Mouse (Mus musculus): ENCODE results near the gene Nme4.
"Not testable (repeated sequence)": the region's sequence is repeated elsewhere in the genome, so short reads cannot be mapped to it uniquely, and the experiment has no call there.

Gene Nme4

DNA sequence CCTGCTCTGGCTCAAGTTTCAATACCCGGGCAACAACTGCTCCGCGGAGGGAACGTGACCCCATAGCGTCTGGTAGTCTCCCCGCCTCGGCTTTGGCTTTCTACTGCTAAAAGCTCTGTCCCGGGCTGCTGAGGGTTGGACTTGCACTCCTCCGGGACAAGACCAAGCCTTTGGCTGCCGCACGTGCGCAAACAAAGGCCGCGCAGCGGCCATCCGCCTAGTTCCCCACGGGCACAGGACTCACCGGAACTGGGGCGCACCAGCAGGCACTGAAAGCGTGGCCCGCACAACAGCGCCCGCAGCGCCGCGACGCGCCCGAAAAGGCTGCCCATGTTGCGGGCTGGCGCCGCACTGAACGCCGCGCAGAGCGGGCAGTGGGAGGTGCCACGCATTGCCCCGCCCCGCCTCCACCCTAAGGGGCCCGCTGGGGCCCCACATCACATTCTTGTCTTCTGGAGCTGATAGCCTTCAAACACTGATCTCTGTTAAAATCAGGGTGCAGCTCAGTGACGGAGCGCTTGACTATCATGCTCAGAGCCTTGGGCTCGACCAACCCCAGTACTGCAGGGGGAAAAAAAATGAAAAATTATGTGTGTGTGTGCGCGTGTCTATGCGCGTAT, at the start of gene Nme4:
TSS of gene Nme4 (minus strand) at position 482 of the 620 bp plus-strand sequence.
- DNase-seq: peak in 1 of 2 experiments; percentile 53

DNA sequence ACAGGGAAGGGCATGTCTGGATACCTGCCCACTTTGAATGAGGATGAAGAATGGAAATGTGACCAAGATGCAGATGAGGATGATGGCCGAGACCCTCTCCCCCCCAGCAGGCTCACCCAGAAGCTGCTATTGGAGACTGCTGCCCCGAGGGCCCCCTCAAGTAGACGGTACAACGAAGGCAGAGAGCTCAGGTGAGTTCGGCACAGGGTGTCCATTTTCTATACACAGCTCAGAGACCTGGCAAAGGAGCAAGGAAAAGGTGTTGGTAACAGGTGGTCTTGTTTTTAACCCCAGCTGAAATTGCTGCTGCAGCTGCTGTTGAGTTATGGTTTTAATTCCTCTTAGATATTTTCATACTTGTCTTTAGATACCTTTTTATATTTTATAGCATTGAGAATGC, 48.0 kb upstream of the Nme4 start:
- no peak for DNase-seq

DNA sequence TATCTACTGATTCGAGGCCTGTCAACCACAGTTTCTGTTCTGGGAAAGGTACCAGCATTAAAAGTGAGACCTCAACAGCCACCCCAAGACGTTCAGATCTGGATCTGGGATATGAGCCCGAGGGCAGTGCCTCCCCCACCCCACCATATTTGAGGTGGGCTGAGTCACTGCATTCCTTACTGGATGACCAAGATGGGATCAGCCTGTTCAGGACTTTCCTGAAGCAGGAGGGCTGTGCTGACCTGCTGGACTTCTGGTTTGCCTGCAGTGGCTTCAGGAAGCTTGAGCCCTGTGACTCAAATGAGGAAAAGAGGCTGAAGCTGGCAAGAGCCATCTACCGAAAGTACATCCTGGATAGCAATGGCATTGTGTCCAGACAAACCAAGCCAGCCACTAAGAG, 47.4 kb upstream of the Nme4 start:
- no peak for DNase-seq

DNA sequence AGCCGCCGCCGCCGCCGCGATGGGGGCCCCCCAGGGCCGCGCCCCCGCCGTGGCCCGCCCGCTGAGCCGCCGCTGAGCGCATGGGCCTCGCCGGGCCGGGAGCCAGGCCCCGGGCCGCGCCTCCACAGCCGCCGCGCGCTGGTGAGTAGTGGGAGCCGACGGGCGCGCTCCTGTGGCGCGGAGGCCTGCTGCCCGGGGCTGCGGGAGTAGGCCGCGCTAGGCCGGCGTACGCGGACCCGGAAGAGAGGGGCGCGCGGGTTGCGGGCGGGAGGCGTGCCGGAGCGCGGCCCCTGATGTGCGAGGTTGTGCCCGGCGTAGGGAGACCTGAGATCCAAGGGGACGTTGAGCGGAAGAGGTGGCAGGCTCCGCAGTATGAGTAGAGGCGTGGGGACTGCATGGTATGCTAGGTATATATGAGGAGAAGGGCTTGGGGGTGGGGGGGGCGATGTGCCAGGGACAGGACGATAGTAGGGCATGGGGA, 43.5 kb upstream of the Nme4 start:
- no peak for DNase-seq

DNA sequence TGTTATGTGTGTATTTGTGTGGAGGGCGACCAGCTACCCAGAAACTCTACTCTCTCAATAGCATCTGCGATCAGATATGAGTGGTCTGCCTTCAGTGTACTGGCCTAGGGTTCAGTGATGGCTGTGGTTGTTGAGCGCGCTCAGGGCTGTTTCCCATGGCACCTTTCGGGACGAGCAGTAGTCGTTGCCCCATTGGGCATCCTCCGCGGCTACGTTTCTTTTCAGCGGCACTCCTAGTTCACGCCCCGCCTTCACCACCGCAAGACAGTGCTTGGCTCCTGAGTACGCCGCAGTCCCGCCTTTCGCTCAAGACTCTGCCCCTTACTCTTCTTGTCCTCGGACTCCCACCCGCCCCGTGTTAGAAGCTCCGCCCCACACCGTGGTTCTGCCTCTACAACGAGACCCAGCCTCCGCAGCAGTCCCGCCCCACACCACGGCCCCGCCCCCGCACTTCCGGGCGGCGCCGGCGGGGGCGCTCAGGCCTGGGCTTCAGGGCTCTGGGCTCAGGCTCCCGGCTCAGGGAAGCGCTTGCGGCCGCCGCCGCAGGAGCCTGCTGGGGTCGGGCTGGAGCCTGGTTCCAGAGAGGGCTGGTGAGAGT, 42.9 kb upstream of the Nme4 start, which contains the start of gene Axin1:
TSS of gene Axin1 (plus strand) at position 450 of the 598 bp plus-strand sequence.
- peak; percentile 92 to 93 for DNase-seq

DNA sequence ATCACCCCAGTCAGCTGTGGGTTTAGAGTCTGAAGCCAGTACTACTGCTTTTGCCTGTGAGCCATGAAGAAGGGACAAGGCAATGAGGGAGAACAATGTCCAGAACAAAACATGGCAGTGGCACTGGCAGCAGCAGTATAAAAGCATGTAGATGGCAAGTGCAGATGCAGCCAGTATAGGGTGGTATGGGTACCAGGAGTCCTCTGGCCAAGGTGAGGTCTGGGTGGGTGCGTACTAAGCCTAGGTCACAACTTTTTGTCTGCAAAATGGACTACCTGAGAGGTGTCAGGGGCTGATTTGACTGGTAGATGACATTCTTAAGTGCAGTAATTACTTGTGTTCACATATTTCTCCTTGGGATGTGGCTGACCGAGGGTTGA, 42.3 kb upstream of the Nme4 start:
- DNase-seq: no peak

DNA sequence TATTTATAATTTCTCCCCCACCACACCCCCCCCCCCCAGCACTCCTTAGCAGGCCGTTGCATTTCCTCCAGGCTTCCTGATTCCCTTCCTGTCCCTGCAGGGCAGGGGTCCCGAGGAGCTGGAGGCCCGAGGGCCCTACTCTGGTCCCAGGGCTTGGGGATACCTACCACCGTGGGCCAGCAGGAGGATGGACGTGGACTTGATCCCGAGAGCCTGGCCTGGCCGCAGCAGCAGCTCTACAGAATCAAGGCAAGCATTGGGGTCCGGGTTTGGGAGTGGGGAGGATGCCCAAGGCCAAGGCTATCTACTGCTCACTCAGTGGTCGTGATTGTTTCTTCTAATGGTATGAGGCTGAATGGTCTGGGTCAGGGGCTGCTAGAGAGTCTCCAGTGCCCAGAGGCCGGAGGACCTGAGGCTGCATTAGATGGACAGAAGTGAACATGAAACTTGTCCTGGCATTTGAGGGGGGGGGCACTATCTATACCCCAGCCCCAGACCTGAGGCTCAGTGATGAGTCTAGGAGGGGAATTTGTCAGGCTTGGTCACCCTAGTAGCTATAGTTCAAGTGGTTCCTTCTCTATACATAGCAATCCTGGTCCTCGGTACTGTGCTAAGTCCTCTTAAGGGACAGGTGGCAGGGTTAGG, 41.8 kb upstream of the Nme4 start:
- DNase-seq: no peak

DNA sequence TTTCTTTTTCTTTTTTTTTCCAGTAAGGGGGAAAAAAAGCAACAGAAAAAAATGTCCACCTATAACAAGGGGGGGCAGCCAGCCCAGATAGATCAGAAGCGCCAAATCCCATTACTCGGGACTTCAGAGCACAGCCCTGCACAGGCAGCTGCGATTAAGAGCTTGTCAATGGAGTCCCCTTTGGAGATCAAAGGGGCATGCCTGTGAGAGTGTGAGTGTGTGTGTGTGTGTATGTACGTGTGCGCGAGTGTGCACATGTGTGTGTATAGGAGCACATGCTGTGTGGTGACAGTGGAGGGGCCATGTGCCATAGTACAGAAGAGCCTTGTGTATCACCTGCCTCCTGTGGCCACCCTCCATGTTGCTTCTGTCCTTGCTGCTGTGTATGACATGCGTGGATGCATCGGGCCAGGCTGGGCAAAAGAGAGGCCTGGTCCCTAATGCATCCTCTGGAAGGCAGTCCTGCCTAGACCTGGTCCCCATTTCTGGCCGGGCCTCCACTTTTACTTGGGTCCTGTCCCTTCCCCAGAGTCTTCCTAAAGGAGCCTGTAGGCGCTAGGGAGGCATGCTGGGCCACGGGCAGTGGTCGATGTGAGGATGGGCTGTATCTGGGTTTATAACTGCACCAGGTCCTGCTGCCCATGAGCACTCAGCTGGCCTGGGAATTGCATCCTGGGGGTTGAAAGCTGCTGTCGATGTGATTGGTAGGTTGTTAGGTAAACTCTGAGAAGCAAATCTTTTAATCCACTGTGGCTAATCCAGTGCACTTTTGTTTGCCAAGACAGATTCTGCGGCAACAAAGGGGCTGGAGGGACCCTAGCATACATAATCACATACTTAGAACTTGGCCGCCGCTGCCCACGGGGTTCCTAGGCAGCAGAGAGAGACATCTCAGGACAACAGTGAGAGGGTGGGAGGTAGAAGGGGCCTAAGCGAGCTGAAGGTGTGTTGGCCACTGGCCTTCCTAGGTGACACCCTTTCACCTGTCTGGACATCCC, 36.8 kb upstream of the Nme4 start:
- no peak for DNase-seq

DNA sequence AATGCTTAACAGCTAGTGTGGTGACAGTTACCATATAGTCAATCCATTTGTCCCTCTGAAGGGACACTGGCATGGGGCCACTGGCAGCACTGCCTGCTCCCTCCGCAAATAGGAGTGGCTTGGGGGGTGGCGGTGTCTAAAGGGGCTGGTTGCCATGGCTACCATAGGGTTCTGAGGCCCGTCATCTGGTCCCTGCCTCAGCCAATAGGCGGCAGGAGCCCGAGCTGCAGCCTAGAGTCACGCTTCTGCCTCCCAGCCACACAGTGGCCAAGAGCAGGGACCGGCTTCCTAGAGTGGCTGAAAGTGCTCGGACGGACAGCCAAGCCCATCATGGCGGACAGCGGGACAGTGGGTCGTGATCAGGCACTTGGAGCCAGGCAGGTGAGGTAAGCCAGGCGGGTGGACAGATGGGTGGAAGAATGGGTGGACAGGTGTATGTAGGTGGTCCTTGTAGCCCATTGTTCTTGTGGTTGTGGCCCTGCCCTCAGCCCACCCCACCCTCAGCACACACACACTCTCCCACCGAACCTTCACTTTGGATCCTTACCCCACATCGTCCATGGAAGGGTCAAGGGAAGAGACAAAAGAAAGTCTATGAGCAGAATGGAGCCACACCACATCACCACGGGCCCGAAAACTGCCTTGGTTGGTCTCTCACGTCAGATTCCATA, 35.8 kb upstream of the Nme4 start:
- DNase-seq: no peak

DNA sequence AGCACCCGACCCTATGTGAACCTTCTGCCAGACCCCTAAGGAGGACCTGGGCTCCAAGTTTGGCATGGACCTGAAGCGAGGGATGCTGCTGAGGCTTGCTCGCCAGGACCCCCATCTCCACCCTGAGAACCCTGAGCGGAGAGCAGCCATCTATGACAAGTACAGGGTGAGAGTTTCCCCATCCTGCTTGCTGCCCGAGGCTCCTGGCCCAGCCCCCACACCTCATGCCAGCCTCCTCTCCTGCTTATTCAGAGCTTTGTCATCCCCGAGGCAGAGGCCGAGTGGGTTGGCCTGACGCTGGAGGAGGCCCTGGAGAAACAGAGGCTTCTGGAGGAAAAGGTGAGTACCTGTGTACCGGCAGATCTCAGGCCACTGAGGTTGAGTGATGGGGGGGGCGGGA, 29.8 kb upstream of the Nme4 start:
- DNase-seq: no peak

DNA sequence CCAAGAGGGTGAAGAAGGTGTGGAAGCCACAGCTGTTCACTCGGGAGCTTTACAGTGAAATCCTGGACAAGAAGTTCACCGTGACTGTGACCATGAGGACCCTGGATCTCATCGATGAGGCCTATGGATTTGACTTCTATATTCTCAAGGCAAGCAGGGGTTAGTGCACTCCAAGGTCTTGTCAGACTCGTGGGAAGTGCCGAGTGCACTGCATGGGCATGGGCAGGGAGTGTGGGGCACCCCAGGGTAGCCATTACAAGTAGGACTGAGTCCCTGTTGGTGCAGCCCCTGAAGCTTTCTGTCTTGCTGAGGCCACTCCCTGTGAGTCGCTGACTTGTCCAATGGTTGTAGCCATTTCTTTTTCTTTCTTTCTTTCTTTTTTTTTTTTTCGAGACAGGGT, 29.2 kb upstream of the Nme4 start:
- no peak for DNase-seq

DNA sequence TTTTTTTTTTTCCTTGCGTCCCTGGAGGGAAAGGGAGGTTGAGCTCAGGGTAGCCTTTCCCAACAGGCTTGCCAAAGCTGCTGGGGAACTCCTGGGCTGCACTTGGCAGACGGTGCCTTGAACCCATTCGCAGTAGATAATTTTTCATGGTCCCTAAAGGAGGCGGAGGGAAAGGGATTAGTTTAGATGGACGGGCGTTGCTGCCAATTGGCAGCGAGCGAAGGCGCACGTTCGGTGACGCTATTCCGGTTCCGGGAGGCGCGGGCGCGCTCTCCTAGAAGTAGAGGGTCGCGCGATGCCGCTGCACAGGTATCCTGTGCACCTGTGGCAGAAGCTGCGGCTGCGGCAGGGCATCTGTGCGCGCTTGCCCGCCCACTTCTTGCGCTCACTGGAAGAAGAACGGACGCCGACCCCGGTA, 27.9 kb upstream of the Nme4 start, which contains the start of gene Mrpl28:
TSS of gene Mrpl28 (plus strand) at position 234 of the 418 bp plus-strand sequence.
- DNase-seq: peak; percentile 73 to 82

DNA sequence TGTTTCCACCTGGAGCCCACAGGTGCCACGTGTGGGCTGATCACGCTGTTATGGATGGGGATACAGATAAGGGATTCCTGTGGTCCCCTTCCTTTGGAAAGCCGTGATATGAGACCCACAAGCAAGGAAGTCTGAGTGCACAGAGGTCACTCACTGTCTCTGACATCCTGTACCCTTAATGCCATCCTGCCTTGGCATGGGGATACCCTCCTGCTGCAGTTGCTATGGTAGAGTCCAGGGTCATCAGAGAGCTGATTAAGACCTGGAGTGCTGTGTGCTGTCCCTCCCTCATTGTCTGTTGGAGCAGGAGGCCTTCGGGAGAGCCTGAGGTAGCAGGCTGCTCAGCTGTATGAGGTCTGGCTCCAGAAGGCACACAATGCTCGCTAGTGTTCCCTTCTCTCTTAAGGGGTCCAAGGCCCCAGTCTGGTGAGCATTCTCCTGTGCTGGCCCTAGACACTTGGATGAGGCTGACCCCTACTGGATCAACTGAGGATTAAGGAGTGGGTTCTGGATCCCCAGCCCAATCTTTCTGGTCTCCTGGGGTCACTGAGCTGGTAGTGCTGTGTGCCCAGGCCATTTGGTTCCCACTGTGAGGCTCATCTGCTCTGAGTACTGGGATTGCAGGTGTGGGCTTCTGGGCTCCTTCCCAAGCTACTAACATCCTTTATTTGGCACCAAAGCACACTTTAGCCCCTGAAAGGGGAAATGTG, 27.2 kb upstream of the Nme4 start:
- DNase-seq: no peak

DNA sequence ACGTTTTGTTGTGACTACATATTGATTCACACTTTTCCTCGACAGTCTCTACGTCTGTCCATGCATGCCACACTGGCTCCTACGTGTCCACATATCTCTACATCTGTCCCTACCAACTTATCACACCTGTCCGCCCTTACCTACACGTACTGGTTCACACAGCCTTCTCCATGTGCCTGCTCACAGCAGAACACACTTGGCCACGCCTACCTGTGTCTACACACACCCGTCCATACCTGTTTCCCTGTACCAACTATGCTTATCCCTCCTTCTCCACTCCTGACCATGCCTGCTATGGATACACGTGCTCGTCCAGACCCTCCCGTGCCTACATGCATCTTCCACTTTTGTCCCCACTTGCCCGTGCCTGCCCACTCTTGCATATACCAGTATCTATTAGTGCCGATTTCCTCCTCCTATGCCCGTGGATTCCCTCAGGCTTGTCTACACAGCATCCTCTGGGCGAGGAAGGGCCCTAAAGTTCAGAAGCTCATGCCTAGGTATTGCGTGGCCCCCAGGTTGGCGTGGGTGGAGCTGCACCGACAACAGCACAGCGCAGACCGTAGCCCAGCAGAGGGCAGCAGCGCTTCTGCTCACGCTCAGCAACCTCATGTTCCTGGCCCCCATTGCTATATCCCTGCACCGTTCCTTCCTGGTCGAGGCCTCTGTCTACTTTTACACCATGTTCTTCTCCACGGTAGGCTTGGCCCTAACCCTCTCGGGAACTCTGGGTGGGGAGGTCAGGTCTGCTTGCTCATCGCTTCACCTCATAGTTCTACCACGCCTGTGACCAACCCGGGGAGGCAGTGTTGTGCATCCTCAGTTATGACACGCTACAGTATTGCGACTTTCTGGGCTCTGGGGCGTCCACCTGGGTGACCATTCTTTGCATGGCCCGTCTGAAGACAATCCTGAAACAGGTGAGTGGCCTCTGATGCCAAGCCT, 24.6 kb upstream of the Nme4 start:
- peak; percentile 34 to 67 for DNase-seq

DNA sequence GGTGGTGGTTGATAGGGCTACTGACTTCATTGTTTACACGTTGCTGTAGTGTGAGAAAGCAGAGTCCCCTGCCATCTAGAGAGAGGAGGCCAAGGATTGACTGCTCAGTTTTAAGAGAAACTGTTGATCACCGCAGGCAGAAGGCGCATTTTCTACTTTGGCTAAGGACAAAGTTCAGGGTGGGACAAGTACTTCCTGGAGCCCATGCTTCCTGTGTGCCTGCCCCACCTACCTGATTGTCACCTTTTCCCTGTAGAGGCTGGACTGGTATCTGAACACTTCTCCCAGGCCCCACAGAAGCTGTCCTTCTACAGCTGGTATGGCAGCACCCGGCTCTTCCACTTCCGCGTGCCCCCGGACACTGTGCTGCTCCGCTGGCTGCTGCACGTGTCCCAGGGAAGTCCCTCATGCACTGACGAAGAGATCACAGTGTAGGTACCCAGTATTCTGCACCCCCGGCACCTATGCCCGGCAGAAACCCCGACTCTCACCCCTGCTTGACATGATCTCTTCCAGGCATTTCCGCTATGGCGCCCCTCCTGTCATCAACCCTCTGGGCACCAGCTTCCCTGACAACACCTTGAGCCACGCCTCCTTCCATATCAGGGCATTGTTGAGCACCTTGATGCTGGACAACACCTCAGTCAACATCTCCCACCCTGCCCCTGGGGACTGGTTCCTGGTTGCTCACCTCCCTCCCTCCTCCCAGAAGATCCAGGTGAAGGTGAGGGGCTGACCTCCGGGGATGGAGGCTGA, 21.3 kb upstream of the Nme4 start:
- DNase-seq: no peak

DNA sequence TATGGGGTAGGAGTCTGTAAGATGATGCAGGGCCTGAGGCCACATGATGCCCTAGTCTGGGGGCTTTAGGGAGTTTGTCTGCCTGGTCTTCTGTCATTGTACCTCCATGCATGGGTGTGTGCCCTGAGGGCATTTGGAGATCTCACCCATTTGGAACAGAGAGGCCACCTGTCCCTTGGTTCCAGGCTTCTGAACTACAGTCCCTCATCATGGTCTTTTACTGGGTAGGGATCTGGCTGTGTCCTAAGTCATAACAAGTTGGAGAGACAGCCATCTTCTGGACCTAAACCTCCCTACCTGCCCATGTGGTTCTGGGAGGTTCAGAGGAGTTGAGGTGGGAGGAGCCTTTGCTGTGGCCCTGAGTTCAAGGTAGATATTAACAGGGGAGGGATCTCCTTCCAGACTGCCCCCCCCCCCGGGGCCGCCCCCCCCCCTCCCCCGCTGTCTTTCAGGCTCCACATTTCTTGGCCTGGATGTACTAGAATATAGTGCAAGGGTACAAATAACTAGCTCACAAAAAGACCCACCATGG, 20.6 kb upstream of the Nme4 start:
- DNase-seq: no peak

DNA sequence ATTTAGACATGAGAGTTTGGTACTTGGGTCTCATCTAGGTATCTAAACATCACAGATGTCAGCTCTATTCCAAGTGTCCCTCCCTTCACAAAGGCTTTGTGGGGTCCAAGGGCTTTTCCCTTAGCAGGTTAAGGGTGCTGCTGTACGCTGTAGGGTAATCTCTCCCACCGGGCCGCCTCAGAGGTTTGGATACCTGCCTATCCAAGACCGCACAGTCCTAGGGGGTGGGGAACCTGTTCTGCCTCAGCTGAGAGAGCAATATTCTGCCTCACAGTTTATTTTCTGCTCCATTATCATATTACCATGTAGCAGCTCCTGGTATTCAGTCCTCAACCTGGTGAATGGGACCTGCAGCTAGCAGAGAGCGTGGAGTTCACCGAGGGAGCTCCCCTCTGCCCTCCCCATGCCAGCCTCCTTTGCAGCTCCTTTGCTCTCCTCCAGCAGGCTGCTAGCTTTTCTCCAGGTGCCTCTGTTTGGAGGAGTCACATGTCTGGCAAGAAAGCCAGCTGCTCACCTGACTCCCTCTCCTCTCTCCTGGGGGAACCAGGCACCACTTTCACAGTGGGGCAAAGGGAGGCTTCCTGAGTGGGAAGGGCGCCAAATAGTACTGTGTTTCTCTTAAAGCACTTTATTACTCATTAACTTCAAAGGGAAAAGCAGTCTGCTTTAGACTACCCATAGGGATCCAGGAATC, 19.9 kb upstream of the Nme4 start:
- DNase-seq: no peak

DNA sequence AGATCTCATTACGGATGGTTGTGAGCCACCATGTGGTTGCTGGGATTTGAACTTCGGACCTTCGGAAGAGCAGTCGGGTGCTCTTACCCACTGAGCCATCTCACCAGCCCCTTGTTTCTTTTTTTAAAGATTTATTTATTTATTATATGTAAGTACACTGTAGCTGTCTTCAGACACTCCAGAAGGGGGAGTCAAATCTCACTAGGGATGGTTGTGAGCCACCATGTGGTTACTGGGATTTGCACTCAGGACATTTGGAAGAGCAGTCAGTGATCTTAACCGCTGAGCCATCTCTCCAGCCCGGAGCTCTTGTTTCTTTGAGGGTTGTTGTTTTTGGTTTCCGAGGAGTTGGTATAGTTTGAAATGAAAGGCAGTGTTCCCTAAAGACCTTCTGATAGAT, 19.1 kb upstream of the Nme4 start:
- DNase-seq: not testable (repeated sequence)

DNA sequence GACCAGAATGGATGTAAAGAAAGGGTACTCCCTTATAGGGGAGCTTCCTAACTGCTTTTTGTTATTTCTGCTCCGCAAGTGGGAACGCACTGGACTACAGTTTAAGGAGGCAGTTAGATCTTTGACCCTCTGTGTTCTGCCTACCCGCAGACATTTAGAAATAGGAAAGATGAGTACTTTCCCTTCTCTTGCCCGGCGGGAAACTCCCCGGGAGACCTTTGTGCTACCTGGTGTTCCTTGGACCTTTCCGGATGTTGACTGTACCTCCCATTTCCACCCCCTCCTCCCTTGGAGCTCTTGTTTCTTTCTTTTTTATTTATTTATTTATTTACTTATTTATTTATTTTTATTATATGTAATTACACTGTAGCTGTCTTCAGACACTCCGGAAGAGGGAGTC, 18.7 kb upstream of the Nme4 start:
- DNase-seq: no peak

All from spleen, adult 18-20 months (tissue).